Mouse (Mus musculus): ENCODE data around the gene Scd4. TPM values are rescaled to one million over a fixed set of nuclear protein-coding genes. Genes with fewer than 3 reads are reported as not detected.

Scd4 gene
- polyA plus RNA-seq, 1 experiment = not detected

- Histone ChIP-seq H3K4me3 (ENCODE audit: insufficient read depth, low read depth, low read length) (peak overlapping the region; percentile 54), H3K4me1 (ENCODE audit: control insufficient read depth, insufficient read depth, low read length) (peaks cover 18% of the 10 kb centered on the region), H3K27ac (ENCODE audit: insufficient read depth, low read depth, low read length) (peak overlapping the region; percentile 85)
- 1% methylated on average over 41 of the region's 41 CpGs for WGBS
- TF ChIP-seq CTCF (IDR thresholded peaks at IDR 0.05; ENCODE audit: insufficient read depth, low read depth, low read length) (peak; percentile 5; the same call in 1 of the 2 replicates), POLR2A (IDR thresholded peaks at IDR 0.05; ENCODE audit: insufficient read depth, low read depth, low read length) (peak; percentile 73; the same call in 1 of the 2 replicates)
Measured at GRCm38 (mm10) chr19:44388475-44389428, 55.9 kb downstream of the Scd4 start.

GRCm38 (mm10) chr19:44389507-44389906, 56.6 kb downstream of the Scd4 start:
- H3K4me3 ChIP-seq (ENCODE audit: insufficient read depth, low read depth, low read length) = no peak overlapping the region
- peaks cover 19% of the 10 kb centered on the region for H3K4me1 ChIP-seq (ENCODE audit: control insufficient read depth, insufficient read depth, low read length)
- TF ChIP-seq CTCF (IDR thresholded peaks at IDR 0.05; ENCODE audit: insufficient read depth, low read depth, low read length) (no peak), POLR2A (IDR thresholded peaks at IDR 0.05; ENCODE audit: insufficient read depth, low read depth, low read length) (no peak)
- H3K27ac ChIP-seq (ENCODE audit: insufficient read depth, low read depth, low read length) = peak overlapping the region; percentile 85
- 57% methylated on average over 1 of the region's 1 CpGs for WGBS

- Histone ChIP-seq H3K27ac (ENCODE audit: insufficient read depth, low read depth, low read length) (no peak overlapping the region), H3K4me3 (ENCODE audit: insufficient read depth, low read depth, low read length) (no peak overlapping the region), H3K4me1 (ENCODE audit: control insufficient read depth, insufficient read depth, low read length) (peaks cover 14% of the 10 kb centered on the region)
- 84% methylated on average over 4 of the region's 4 CpGs for WGBS
- TF ChIP-seq POLR2A (IDR thresholded peaks at IDR 0.05; ENCODE audit: insufficient read depth, low read depth, low read length) = no peak
- TF ChIP-seq CTCF (IDR thresholded peaks at IDR 0.05; ENCODE audit: insufficient read depth, low read depth, low read length) = no peak
Measured at GRCm38 (mm10) chr19:44391856-44392255, 59.0 kb downstream of the Scd4 start.

GRCm38 (mm10) chr19:44392339-44393009, 59.6 kb downstream of the Scd4 start:
- H3K4me1 ChIP-seq (ENCODE audit: control insufficient read depth, insufficient read depth, low read length) = peaks cover 14% of the 10 kb centered on the region
- H3K27ac ChIP-seq (ENCODE audit: insufficient read depth, low read depth, low read length) = no peak overlapping the region
- H3K4me3 ChIP-seq (ENCODE audit: insufficient read depth, low read depth, low read length) = no peak overlapping the region
- no peak for TF ChIP-seq POLR2A (IDR thresholded peaks at IDR 0.05; ENCODE audit: insufficient read depth, low read depth, low read length)
- no peak for TF ChIP-seq CTCF (IDR thresholded peaks at IDR 0.05; ENCODE audit: insufficient read depth, low read depth, low read length)
- WGBS = 93% methylated on average over 5 of the region's 5 CpGs

GRCm38 (mm10) chr19:44393962-44394422, 61.1 kb downstream of the Scd4 start:
- TF ChIP-seq CTCF (IDR thresholded peaks at IDR 0.05; ENCODE audit: insufficient read depth, low read depth, low read length) (no peak), POLR2A (IDR thresholded peaks at IDR 0.05; ENCODE audit: insufficient read depth, low read depth, low read length) (no peak)
- Histone ChIP-seq H3K4me3 (ENCODE audit: insufficient read depth, low read depth, low read length) (no peak overlapping the region), H3K27ac (ENCODE audit: insufficient read depth, low read depth, low read length) (no peak overlapping the region), H3K4me1 (ENCODE audit: control insufficient read depth, insufficient read depth, low read length) (peaks cover 5% of the 10 kb centered on the region)
- 63% methylated on average over 5 of the region's 5 CpGs for WGBS

- TF ChIP-seq POLR2A (IDR thresholded peaks at IDR 0.05; ENCODE audit: insufficient read depth, low read depth, low read length) = no peak
- TF ChIP-seq CTCF (IDR thresholded peaks at IDR 0.05; ENCODE audit: insufficient read depth, low read depth, low read length) = no peak
- Histone ChIP-seq H3K4me3 (ENCODE audit: insufficient read depth, low read depth, low read length) (no peak overlapping the region), H3K27ac (ENCODE audit: insufficient read depth, low read depth, low read length) (no peak overlapping the region), H3K4me1 (ENCODE audit: control insufficient read depth, insufficient read depth, low read length) (peaks cover 3% of the 10 kb centered on the region)
- 88% methylated on average over 7 of the region's 7 CpGs for WGBS
Measured at GRCm38 (mm10) chr19:44394972-44395371, 62.1 kb downstream of the Scd4 start.

Other genes starting within 250 kb of the Scd4 start
- gene Chuk, start 225.6 kb upstream of the Scd4 start, polyA plus RNA-seq (2012; ENCODE audit: insufficient read depth, insufficient read length, low replicate concordance, missing spikeins) = not detected in 2 replicates
- gene Cwf19l1, start 197.2 kb upstream of the Scd4 start, polyA plus RNA-seq (2012; ENCODE audit: insufficient read depth, insufficient read length, low replicate concordance, missing spikeins) = not detected in 2 replicates
- gene Bloc1s2, start 186.6 kb upstream of the Scd4 start, polyA plus RNA-seq (2012; ENCODE audit: insufficient read depth, insufficient read length, low replicate concordance, missing spikeins) = not detected in 2 replicates
- gene Pkd2l1, start 140.7 kb upstream of the Scd4 start, polyA plus RNA-seq (2012; ENCODE audit: insufficient read depth, insufficient read length, low replicate concordance, missing spikeins) = not detected in 2 replicates
- gene Scd3, start 129.8 kb upstream of the Scd4 start, polyA plus RNA-seq (2012; ENCODE audit: insufficient read depth, insufficient read length, low replicate concordance, missing spikeins) = not detected in 2 replicates
- gene Scd2, start 39.4 kb upstream of the Scd4 start, polyA plus RNA-seq (2012; ENCODE audit: insufficient read depth, insufficient read length, low replicate concordance, missing spikeins) = 299 and 337 TPM in 2 replicates
- gene Scd1, start 74.8 kb downstream of the Scd4 start, polyA plus RNA-seq (2012; ENCODE audit: insufficient read depth, insufficient read length, low replicate concordance, missing spikeins) = 648 TPM in 1 of 2 replicates, not detected in the other
- not detected in 2 replicates for gene Wnt8b, start 160.4 kb downstream of the Scd4 start, polyA plus RNA-seq (2012; ENCODE audit: insufficient read depth, insufficient read length, low replicate concordance, missing spikeins)
- not detected in 2 replicates for gene Sec31b, start 212.8 kb downstream of the Scd4 start, polyA plus RNA-seq (2012; ENCODE audit: insufficient read depth, insufficient read length, low replicate concordance, missing spikeins)
- gene Gm20538, start 219.7 kb downstream of the Scd4 start, polyA plus RNA-seq (2012; ENCODE audit: insufficient read depth, insufficient read length, low replicate concordance, missing spikeins) = not detected in 2 replicates
- gene Ndufb8, start 222.3 kb downstream of the Scd4 start, polyA plus RNA-seq (2012; ENCODE audit: insufficient read depth, insufficient read length, low replicate concordance, missing spikeins) = not detected in 2 replicates
- gene Hif1an, start 229.8 kb downstream of the Scd4 start, polyA plus RNA-seq (2012; ENCODE audit: insufficient read depth, insufficient read length, low replicate concordance, missing spikeins) = not detected in 2 replicates

All from olfactory bulb, adult 2 months (tissue).